Mouse (Mus musculus) CH12F3 (cell line): Measurements from ENCODE around the gene Ackr3.

Experiments used
- in situ Hi-C: fragments of 300-500 bp; cut with MboI; formaldehyde crosslinking; loops from 2 replicates; pipeline ENCODE4 v1.14.3; 2020; ENCODE audit warnings: low sequenced_read_pairs

Gene Ackr3

DNA sequence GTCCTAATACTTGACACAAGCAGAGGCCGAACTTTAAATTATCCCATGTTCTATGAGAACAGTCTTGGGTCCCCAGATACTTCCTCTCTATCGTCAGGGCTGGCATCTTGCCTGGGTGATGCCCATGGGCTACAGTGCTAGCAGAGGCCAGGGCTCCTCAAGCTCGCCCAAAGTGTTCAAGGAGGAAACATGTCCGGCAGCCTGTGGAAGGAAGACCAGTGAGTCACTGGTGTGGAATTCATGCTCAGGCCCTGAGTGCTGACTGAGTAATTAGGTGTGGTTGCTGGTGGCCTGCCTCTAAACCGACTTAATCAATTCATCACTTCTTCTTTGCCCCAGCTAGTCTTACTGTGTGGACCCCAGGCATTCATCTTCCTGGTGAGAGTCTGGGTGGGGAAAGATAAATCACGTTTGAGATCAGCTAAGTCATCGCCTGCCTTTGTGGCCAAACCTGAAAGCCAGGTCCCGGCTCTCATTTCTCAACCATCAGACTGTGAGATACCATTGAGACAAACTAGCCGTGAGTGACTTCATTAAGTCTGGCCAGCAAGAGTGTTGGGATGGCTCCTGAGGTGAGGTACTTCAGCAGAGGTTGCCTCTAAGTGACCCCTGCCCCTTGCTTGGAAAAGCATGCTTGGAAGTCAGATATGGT lies 21.9 kb downstream of the Ackr3 start:
- in situ Hi-C loops = no loop called here

GRCm38 (mm10) chr1:90227684-90228322 lies 24.0 kb downstream of the Ackr3 start:
- in situ Hi-C loops = no loop called here

DNA sequence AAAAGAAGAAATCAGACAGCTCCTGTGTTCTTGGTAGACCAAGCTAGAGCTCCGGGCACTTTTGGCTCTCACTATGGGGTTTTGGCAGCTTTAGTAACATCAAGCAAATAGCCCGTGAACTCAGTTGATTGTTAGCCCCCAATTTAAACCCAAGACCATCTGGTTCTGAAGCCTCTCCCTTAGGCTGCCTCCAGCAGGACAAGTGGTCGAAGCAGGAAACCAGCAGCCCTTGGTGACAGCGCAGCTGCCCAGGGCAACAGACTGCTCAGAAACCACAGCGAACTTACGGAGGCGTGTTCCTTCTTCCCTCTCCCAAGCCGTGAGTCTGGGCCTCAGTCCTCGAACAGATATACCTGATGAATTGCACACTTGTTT lies 24.5 kb downstream of the Ackr3 start:
- in situ Hi-C loops = no loop called here

DNA sequence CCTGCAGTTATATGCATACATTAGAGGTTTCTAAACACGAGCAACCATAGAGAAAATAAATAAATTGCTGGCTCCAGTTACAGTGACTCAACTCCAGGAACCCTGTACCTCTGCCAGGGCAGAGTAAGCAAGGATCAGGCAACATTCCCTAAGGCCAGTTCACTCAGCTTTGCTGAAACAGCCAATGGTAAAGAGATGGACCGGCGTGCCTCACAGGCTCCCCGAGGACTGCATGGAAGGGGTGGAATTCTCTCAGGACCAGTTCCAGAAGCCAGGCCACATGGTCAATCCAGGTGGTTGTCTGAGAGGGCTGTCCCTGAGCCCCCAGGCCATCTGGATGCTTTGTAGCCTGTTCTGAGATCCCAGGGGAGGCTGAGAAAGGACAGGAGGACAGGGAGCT lies 26.8 kb downstream of the Ackr3 start:
- in situ Hi-C loops = no loop called here

GRCm38 (mm10) chr1:90231591-90232490 lies 28.1 kb downstream of the Ackr3 start:
- in situ Hi-C loops = no loop called here

- in situ Hi-C loops = no loop called here
These were observed 28.7 kb downstream of the Ackr3 start for GRCm38 (mm10) chr1:90232491-90232885.

DNA sequence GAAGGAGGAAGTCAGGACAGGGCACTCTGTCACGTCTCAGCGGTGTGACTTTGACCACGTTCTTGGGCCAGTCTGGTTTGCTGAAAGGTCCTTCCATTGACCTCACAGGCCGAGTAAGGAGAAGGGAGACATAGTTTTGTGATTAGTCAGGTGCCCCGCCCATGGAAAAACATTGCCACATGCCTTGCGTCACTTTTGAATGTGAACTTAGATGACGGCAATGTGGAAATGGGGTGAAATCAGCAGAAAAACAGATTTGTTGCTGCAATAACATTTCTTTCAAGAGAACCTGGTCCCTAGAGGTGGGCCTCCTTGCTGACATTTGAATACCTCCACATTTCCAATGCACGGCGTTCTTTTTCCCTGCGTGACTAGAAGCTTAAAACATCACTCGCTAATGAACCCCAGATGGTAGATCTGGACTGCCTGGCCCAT lies 30.9 kb downstream of the Ackr3 start:
- in situ Hi-C loops = no loop called here

DNA sequence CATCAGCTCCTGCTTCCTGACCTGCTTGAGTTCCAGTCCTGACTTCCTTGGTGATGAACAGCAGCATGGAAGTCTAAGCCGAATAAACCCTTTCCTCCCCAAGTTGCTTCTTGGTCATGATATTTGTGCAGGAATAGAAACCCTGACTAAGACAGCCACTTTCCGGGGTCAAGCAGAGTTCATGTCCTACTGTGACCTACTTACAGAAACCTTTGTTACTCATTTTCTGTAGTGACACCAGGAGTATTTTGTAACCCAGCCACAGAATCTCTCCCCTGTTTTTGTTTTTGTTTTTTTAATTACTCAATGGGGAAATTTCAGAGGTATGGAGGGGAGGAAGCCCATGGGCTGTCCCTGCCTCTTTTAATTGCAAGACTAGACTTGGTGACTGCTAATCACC lies 32.9 kb downstream of the Ackr3 start:
- in situ Hi-C loops = no loop called here

GRCm38 (mm10) chr1:90238095-90238888 lies 34.5 kb downstream of the Ackr3 start:
- in situ Hi-C loops = no loop called here

GRCm38 (mm10) chr1:90239336-90240225 lies 35.8 kb downstream of the Ackr3 start:
- in situ Hi-C loops = loop anchor here (10.0 kb wide), 1 partner anchor 175 kb away; no protein-coding TSS in a partner anchor

GRCm38 (mm10) chr1:90240287-90240686 lies 36.5 kb downstream of the Ackr3 start:
- in situ Hi-C loops = loop anchor here (10.0 kb wide), 1 partner anchor 175 kb away; no protein-coding TSS in a partner anchor

- in situ Hi-C loops = loop anchor here (10.0 kb wide), 1 partner anchor 178 kb away; no protein-coding TSS in a partner anchor
These were observed 38.7 kb downstream of the Ackr3 start for GRCm38 (mm10) chr1:90242444-90242989.

DNA sequence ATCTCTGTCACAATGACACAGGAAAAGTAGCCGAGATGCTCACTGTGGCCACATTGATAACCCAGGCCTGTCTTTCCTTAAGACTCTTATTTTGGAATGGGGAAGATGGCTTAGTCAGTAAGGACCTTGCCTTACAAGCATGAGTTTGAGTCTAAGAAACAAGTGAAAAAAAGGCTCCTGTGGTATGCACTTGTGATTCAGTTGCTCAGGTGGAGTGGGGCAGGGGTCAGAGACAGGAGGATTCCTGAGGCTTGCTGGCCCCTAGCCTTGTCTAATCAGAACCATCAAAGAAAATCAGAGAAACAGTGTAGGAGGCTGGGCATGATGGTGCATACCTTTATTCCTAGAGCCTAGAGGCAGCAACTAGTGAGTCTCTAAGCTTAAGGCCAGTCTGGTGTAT lies 40.8 kb downstream of the Ackr3 start:
- in situ Hi-C loops = loop anchor here (10.0 kb wide), 1 partner anchor 180 kb away; no protein-coding TSS in a partner anchor

DNA sequence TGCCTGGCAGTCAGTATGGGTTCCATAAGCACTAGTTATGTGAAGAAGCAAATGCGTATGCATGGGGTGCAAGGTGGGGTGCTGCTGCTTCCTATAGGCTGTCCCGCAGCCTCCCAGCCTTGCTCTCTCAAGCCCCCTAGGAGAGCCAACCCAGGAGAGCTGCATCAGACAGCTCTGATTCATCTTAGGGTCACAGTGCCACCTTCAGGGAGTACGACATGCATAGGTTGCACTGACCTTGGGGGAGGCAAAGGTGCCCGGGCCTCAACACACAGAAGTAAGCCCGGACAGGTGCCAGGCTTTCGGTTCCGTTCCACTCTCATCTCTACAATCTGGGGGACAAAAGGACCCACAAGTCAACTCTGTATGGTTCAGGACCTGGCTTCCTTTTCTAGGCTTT lies 41.8 kb downstream of the Ackr3 start:
- in situ Hi-C loops = loop anchor here (10.0 kb wide), 1 partner anchor 181 kb away; no protein-coding TSS in a partner anchor

DNA sequence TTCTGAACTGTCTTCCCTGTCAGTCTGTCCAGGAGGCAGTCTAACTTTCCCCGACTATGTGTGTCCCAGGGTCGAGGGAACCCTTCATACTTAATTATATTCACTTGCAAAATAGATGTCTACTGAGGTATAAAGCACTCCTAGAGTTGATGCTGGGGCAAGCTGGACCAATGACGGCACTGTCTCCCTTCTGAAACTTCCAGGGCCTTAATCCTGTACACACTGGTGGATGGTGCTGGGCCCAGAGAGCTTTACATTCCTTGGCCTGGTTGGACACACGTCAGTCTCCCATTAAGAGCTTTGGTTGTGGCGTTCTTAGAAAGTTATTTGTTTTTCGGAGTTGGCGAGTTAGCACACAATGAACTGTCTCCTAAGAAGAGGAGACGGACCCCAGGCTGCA lies 42.3 kb downstream of the Ackr3 start:
- in situ Hi-C loops = loop anchor here (10.0 kb wide), 1 partner anchor 181 kb away; no protein-coding TSS in a partner anchor

DNA sequence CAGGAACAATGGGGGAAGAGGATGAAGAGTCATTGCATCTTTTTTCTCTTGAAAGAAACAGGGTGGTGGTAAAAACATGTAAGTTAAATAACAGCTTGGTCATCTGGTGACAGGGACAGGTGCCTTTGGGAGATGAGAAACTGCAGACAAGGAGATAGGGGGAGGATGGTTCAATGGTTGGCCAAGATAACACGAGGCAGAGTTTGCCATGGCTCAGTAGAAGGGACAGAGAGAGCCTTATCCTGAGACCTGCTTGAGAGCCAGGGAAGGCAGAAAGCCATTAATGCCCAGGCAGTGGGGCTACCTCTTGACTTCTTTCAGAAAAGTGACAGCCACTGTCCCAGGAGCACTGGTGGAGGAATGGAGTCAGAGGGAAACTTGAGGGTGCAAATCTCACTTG lies 43.0 kb downstream of the Ackr3 start:
- in situ Hi-C loops = loop anchor here (10.0 kb wide), 1 partner anchor 182 kb away; no protein-coding TSS in a partner anchor

DNA sequence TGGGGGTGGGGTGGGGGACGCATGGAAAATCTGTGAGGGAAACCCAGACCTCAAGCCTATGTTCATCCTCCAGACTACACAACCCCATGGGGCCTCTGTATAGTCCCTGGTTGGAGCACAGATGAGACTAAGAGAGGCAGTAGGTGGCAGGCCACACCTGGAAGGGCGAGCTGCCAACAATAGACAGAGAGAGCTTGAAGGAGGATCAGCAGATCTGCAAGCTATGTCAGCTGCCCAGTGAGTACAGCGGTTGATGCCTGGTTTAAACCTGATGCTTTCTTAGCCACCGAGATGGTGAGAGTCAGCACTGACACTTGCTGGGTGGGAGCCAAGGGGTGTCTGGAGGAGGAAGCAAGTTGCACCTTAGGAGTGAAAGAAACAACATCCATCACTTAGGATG lies 43.5 kb downstream of the Ackr3 start:
- in situ Hi-C loops = loop anchor here (10.0 kb wide), 1 partner anchor 182 kb away; no protein-coding TSS in a partner anchor

DNA sequence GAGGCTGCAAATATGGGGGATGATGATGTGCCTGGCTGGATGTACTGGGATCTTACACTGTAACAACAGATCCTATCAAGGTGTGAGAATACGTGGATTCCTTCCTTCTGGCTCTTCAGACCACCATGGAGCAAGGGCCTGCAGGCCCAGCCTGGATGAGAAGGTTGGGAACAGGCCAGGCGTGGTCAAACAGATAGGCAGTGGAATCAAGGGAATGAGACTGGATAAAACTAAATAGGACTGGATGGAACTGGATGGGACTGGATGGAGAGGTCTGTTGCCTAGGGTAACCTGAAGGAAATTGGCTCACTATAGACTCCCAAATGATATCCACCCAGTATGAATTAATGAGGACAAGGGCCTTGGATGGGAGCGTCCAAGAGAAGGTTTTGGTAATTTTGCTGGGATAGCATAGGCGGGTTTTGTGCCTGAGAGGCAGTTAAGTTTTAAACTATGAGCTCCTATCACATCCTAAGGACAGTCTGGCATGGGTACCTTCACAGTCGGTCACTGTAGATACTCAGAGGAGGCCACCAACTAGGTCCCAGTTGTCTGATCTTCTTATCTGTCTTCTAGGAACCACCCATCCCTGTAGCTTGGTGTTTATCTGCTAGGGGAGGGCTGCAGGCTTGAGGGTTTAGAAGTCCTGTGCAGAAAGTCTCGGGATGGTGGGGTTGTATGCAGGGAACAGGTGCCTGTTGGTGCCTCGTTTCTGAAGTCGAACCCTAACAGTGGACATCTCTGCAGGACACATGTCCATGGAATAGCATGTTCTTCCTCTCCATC lies 44.2 kb downstream of the Ackr3 start:
- in situ Hi-C loops = loop anchor here (10.0 kb wide), 1 partner anchor 183 kb away; no protein-coding TSS in a partner anchor
